Mouse (Mus musculus) granulocyte monocyte progenitor cell, adult 5-6 weeks (primary cell): ENCODE results near the gene Lhfpl4. TPM values are rescaled to one million over a fixed set of nuclear protein-coding genes. Genes with fewer than 3 reads are reported as not detected.
A peak's percentile ranks its signal among the peaks of the same experiment; 100 is the strongest.

ENCODE experiments used
- ATAC-seq: replicated peaks from 2 replicates; pipeline ENCODE4 v1.8.0; 2016; ENCODE audit warnings: mild to moderate bottlenecking, moderate TSS enrichment, inconsistent platforms; ENCODE audit not compliant: poor library complexity, severe bottlenecking
- total RNA-seq, 2 experiments: library from RNA; stranded (forward) in 1 of 2; stranded (reverse) in 1 of 2; fragments of 200-712, 200-1000 nt in 1 of 2; fragments of >200 nt in 1 of 2; fragmentation: Nextera tagmentation in 1 of 2; gene quantifications; 2 replicates each; pipeline ENCODE4 v1.2.3; 2014 to 2017

The Lhfpl4 gene
- total RNA-seq (2014; fragmentation: Nextera tagmentation) (not detected in 2 replicates), total RNA-seq (2017) (not detected in 2 replicates)

DNA sequence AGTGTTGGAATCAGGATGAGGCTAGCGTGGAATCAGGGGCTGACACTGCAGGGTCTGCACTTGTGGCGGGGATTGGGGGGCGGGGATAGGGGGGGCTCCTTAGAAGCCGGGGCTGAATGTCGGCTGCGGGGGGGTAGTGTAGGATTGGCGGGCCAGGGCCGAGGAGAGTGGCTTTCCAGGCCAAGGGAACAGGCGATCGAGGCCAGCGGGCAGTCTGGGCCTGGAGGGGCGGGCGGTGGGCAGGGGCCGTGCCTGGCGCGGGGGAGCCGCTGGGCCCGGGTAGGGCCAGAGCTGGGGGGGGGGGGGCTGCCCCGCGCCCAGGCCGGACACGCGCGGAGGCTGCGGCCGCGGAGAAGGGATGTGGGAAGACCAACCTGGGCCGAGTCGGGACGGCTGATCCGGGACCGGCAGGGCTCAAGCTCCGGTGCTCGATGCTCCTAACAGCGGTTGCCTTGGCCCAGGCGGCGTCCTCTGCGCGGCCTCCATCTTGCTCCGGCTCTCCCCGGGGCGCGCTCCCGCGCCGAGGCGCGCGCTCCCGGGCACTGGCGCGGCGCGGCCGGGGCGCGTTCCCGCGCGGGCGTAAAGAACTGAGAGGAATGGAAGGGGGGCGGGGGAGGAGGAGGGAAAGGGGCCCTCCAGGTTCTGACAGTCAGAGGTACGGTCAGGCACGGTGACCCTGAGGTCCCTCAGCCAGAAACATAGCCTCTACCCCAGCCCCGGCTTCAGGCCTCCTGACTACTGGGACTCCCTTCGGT, at the start of gene Lhfpl4:
Gene Lhfpl4, minus strand, starts transcription at position 544 of the 755 bp plus-strand sequence.
- no peak; the same call in 1 of the 2 replicates for ATAC-seq

DNA sequence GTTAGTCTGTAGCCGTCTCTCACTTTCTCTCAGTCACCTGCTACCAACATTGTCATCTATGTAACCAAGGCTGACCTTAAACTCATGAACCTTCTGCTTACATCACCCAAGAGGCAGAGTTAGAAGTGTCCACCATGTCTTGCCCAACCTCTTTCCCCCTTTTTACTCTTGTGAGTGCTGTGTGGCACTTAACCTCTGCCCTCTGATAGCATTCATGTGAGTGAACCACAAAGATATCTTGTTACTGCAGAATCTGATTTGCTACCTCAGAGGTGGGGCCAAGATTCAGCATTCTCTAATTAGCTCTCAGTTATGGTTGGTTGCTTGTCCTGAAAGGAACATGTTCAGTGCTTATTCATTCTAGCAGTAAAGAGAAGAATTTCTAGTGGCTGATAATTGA, 47.6 kb upstream of the Lhfpl4 start:
- ATAC-seq, result no peak

DNA sequence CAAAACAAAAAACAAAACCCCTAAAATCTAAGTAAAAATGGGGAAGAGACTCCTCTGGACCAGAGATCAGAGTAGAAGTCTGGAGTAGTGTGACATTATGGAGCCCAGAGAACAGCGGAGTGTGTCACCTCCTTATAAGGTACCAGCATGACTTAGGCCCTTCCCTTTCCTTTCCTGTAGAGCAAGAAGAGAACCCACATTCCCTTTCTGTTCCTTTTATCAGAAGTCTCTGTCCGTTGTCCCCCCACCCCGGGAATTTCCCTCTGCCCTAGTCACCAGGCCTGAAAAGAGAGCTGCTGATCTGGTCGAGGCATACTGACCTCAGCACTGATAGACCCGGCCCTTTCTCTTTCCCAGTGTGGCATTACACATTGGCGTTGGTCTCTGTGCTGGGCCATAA, 43.3 kb upstream of the Lhfpl4 start:
- peak; percentile 76 for ATAC-seq

DNA sequence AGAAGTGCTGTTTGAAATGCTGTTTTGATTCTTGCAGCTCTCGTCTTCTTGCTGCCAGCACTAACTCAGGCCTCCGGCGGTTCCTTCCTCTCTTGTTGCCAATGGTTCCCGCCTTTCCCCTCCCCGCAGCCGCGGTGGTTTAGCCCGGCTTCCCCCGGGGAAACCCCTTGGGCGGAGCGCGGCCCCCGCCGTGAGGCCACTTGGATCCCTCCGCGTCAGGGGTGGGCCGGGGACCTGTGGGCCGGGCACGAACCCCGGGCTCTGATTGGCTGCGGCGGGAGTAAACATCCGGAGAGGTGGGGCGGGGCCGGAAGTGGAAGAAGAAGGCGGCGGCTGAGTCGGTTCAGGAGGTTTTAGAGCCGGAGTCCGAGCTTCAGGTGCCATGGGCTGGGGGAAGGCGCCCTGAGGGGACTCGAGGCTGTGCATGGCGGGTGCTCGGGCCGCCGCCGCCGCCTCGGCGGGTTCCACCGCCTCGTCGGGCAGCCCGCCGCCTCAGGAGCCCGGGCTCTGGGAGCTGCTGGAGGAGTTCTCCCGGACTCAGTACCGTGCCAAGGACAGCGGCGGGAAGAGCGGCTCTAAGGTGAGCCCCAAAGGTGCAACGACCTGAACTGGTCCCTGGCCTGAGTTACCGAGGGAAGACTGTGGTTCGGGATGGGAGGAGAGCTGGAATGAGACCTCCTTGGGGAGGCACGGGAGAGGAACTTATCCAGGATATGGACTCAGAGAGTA, 42.5 kb upstream of the Lhfpl4 start, which contains the start of gene Mtmr14:
Gene Mtmr14, plus strand, starts transcription at position 302 of the 729 bp plus-strand sequence.
- peak; percentile 96 for ATAC-seq

DNA sequence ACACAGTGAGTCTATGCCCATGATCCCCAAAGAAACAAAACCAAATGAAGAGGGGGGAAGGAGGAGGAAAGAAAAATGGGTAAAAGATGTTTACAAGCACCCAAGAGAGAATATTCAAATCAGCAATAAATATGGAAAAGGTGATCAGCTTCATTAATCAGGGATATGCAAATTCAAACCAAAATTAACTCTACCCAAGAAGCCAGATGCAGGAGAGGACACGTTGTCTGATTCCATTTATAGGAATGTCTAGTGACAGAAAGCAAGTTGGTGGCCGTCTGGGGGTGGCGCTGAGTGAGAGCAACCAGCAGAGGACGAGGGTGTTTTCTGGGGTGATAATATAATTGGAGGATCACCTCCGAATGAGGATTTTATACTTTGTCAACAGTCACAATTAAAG, 40.0 kb upstream of the Lhfpl4 start:
- ATAC-seq, result no peak

DNA sequence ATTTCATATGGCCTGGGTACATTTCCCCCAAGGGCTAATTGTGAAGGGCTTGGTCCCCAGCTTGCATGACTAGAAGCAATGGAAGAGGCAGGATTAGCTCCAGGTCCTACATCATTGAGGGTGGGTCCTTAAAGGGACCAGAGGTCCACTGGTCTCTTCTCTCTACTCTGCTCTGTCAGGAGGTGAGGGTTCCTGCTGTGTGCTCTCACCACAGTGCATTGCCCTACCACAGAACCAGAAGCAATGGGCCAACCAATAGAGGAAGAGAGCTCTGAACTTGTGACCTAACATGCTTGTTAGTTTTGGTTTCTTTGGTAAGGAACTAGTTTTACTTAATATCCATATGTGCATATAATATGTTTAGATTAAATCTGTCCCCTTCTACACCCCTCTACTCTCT, 31.5 kb upstream of the Lhfpl4 start:
- ATAC-seq, result peak; percentile 73

DNA sequence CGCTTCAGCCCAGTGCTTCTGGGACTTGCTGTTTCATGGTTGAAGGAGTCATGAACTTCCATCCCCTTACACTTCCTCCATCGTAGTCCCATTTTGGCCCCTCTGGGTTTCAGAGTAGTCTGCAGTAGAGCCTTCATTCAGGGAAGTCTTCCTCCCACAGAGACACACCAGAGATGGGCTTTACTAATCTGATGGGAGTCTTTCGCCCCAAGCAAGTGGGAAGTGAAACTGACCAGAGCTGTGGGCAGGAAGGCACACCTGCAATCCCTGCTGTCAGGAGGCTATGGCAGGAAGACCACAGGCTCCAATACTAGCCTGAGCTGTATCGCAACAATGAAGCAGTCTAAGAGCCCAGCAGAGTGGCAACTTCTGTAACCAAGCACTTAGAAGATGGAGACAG, 30.6 kb upstream of the Lhfpl4 start:
- ATAC-seq, result peak; percentile 95

DNA sequence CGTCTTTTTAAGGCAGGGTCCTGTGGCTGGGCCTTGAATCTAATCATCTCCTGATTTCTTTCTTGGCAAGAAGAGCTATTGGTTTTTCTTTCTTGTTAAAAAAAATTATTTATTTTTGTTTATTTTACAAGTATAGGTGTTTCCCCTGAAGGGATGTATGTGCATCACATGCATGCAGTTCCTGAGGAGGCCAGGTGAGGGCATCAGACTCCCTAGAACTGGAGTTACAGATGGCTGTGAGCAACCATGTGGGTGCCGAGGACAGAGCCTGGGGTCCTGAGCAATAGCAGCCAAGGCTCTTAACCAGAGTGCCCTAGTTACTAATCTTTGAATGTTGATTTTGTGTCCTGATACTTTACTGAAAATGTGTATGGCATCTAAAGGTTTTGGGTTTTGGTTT, 21.1 kb upstream of the Lhfpl4 start:
- no peak for ATAC-seq

DNA sequence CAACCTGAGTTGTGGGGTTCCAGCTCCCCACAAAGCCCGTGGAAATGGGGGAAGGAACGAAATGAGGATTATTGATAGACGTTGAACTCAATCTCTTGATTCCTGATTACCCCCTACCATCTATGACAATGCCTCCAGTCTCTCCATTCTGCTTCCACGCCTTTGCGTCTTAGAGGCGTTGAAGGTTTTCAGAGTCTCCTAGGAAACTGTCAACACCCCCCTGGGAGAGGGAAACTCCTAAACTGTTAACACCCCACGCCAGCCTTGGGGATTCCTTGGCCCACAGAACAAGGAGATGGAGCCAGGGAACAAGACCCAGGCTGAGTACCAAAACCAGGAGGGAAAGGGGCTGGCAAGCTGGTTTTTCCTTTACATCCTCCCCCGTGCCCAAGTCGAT, 410 bp upstream of the Lhfpl4 start:
- no peak for ATAC-seq

DNA sequence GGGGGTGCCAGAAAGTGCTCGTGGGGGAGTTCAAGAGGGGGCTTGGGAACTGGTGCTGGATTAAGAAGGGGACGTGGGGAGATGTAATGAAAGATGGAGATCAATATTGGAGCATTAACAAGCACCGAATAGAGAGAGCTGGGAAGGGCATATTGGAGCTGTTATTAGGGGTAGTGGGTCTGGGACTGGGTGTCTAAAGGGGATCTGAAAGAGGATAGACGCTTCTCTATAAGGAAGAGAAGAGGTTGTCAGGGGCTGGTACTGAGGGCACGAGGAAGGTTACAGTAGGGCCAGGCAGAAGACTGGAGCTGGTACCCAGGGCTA, 705 bp downstream of the Lhfpl4 start:
- ATAC-seq, result no peak

DNA sequence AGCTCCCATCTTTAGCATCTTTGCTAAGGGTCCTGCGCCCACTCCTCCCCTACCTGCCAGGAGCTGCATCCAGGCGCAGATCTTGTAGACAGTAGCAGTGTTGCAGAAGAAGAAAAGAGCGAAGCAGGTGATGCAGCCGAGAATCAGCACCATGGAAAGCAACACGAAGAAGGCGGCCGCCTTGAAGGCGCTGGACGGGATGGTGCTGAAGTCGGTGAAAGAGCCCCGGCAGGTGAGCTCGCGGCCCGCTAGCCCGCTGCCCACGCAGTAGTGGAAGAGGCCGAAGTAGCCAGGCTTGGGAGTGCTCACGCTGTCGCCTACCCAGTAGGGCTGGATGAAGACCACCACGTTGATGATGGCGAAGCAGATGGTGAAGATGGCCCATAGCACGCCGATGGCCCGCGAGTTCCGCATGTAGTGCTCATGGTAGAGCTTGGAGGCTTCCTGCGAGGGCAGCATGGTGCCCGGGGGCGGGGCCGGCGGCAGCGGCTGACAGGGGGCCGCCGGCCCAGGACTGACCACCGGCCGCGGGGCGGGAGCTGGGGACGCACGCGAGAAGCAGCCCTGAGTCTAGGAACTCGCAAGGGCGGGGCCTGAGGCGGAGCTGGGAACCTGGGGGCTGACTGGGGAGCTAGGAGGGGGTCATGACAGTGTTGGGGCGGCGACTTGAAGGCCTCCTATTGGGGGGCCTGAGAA, 1.3 kb downstream of the Lhfpl4 start:
- peak; percentile 69 for ATAC-seq

DNA sequence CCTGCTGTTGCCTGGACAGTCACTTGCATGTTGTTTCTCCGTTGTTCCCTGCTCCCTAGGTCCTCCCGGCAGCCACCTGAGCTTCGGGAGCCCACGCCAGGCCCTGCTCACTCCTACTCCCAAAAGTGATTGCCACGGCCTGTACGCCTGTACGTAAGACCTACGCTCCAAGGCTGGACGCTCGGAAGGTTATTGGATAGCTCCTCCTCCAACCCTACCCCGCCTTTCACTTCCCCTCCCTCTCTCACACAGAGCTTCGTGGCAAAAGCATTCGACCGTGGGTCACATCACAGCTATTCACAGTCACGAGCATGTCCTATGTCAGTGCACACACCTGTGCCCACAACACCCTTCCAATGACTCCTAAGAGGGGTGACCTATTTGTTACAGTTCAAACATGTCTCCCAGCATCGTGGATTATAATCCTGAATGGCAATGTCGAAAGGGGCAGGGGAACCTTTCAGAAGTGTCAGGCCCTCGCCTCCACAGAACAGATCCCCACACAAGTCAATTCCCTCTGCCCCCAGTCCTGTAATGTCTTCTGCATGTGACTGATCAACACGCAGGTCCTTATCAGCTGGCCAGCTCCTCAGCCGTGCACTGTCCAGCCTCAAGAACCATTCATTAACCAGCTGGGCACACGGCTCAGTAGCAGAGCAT, 10.2 kb downstream of the Lhfpl4 start:
- ATAC-seq, result no peak

DNA sequence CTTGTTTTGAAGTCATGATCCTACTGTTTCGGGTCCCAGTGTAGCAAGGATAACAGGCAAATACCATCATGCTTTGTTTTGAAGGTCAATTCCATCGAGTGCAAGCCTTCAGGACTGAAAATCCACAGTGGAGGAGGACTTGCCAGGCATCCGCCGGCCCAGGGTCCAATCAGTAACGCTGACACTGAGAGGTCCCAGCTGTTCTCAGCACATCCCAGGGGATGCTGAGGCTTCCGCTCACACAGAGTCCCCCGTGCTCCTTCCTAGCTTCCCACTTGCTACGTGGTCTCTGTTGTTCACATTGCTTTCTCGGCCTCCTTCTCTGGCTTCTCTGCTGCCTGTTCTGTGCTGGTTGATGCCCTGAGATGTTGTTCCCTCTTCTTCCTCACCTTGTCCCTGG, 11.0 kb downstream of the Lhfpl4 start:
- ATAC-seq, result no peak

DNA sequence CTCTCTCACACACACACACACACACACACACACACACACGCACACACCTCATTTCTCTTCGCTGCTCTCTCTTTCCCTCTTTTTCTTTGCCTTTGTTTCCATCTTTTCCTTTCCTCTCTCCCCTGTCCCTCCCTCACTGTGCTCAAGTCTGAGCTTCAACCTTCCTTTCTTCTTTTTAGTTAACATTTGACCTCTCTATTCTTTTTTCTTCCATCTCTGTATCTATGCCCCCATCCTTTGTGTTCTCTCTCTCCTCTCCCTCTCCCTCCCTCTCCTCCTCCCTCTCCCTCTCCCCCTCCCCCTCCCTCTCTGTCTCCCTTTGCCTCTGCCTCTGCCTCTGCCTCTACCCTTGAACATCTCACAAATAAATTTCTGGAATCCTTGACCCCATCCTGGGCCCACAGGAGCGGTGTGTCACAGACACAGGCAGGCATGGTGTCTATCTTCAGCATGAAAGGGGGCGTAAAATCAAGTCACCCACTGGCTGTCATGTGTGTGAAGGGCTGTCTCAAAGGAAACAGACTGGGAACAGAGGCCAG, 15.9 kb downstream of the Lhfpl4 start:
- no peak for ATAC-seq

DNA sequence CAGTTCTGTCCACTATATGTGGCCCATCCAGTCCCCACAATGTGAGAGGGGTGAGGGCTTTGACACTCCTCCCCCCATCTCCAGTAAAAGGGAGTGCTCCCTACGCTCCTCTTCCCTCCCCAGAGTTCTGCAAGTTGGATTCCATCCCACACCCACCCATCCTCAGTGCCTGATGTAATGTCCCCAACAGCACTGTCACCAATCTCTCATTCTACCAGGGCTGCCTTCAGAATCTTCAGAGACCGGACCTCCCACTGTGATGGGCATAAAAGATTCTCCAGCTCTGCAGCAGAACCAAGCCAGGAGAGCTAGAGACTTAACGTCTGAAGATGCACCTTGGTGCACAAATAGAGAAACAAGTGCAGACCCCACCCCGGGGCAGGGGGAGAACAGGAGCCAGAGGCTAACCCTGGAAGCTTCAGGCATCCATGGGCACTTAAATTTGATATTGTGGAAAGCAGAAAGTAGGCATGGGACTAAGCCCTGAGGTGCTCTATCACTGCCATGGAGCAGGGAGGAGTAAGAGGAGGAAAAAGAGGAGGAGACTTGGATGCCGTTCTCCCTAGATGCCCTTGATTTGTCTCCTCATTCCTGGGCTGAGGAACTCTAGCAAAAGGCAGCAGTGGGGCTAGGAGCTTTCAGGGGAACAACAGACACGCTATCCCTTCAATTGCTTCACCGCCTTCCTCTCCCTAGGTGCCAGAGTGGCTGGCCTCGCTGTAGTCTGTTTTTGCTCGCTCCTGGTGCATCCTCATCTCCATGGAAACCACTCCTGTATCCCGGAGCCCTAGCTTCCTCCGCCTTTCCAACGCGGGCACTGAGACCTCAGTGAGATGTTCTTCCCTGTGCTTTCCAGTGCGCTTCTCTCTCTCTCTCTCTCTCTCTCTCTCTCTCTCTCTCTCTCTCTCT, 16.6 kb downstream of the Lhfpl4 start:
- ATAC-seq, result no peak

DNA sequence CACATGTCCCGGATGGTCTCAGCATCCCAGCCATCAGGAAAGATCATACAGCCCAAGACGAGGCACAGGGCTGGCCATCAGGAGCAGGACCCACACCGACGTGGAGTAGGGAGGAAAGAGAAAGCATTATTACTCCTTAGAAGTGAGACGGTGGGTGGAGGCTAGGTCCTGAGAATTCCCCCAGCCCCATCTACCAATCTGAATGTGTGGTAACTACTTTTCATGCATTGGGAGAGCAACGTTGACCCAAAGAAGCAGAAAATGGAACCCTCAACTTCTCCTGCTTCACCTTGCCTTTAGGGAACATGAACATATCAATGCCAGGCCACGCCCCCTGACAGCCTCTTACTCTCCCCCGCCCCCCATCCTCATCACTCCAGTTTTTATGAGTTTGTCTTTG, 18.6 kb downstream of the Lhfpl4 start:
- ATAC-seq, result no peak

DNA sequence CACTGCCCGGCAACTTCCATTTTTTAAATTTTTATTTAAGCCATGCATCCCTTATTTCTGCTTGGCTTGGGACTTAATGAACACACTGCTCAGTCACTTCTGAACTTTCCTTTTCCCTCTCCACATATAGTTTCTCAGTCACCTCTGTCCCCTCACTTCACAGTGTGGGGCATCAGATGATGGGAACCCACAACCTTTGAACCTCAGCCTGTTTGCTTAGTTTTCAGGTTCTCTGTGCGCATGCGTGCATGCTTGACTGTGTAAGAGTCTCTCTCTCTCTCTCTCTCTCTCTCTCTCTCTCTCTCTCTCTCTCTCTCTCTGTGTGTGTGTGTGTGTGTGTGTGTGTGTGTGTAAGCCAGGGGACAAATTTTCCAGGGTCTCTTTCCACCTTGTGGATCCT, 19.7 kb downstream of the Lhfpl4 start:
- no peak for ATAC-seq

DNA sequence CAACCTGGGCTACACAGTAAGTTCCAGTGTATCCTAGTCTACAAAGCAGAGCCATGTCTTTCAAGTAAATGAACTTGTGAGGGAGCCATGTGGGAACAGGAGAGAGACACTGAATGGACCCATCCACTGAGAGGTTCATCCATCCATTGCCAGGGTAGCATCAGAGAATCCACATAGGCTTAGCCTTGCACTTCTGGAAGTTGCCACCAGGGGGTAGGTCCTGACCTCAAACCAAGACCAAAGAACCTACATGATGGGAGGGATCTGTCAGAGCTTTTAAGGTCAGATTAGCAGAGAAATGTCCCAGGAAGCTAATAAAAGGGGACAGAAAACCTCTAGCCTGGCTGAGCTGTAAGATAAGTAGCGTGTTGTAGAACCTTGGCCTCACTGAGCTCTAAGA, 22.6 kb downstream of the Lhfpl4 start:
- ATAC-seq, result peak; percentile 84

DNA sequence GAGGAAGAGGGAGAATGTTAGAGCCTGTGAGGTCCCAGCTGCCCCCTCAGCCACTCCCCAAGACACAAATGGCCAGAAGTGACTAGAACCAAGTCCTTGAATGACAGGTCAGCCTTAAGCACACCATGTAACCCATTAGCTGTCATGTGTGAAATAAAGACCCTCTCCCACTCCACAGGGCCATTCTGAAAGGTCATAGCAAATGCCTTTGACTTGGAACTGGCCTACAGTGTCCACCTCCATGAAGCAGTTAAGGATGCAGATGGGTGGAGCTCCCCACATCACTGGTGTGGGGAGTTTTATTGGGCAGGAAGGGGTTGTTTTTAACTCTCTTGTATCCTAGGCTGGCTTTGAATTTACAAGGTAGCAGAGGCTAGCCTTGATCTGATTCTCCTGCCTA, 23.2 kb downstream of the Lhfpl4 start:
- ATAC-seq, result no peak

DNA sequence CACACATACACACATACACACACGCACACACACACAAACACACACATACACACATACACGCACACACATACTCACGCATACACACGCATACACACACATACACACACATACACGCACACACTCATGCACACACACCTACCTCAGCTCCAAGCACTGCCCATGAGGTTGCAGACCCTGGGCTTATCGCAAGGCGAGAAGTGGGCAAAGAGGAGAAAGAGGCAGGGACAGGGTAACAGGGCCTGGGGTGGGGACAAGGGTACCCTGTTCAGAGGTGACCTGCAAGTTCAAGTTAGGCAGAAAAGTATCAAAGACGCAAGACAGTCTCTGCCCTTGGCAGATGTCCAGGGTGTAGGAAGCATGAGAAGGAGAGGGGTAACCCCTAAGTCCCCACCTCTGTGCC, 24.5 kb downstream of the Lhfpl4 start:
- no peak for ATAC-seq
